Mouse (Mus musculus): ENCODE data around the gene Notum. TPM values are rescaled to one million over a fixed set of nuclear protein-coding genes. Genes with fewer than 3 reads are reported as not detected.

The Notum gene
- total RNA-seq, 2 experiments from 2014 or later = 4.0 to 7.2 TPM

GRCm38 (mm10) chr11:120672687-120673593 is 12.0 kb upstream of the Notum start, which contains the start of gene Aspscr1:
Gene Aspscr1 (plus strand): TSS chr11:120672973.
- TF ChIP-seq CTCF (IDR thresholded peaks at IDR 0.05) = no peak; the same call in 1 of the 2 replicates
- DNase-seq (ENCODE audit: extremely low spot score in 1 of 2, low spot score in 2 of 2) = peak; percentile 92 to 94
- Histone ChIP-seq H3K4me3 (peak within 1 kb of the TSS; percentile 90), H3K27ac (peak within 1 kb of the TSS; percentile 84)
- intact Hi-C loops (cut with DNase I) = no loop called here

- TF ChIP-seq CTCF (IDR thresholded peaks at IDR 0.05) = no peak
Measured at GRCm38 (mm10) chr11:120666617-120667016, 5.6 kb upstream of the Notum start.

GRCm38 (mm10) chr11:120665406-120665805 is 4.4 kb upstream of the Notum start:
- DNase-seq (ENCODE audit: extremely low spot score in 1 of 2, low spot score in 2 of 2) = no peak
- TF ChIP-seq CTCF (IDR thresholded peaks at IDR 0.05) = no peak
- Histone ChIP-seq H3K4me3 (no peak overlapping the region), H3K27ac (no peak overlapping the region)
- intact Hi-C loops (cut with DNase I) = no loop called here

More at GRCm38 (mm10) chr11:120666617-120667016, 5.6 kb upstream of the Notum start:
- intact Hi-C loops (cut with DNase I) = no loop called here
- no peak for DNase-seq (ENCODE audit: extremely low spot score in 1 of 2, low spot score in 2 of 2)
- H3K27ac ChIP-seq = no peak overlapping the region
- H3K4me3 ChIP-seq = no peak overlapping the region

GRCm38 (mm10) chr11:120663714-120664113 is 2.7 kb upstream of the Notum start:
- DNase-seq (ENCODE audit: extremely low spot score in 1 of 2, low spot score in 2 of 2) = no peak
- TF ChIP-seq CTCF (IDR thresholded peaks at IDR 0.05) = no peak
- intact Hi-C loops (cut with DNase I) = no loop called here
- H3K4me3 ChIP-seq = no peak overlapping the region
- no peak overlapping the region for H3K27ac ChIP-seq

- intact Hi-C loops (cut with DNase I) = no loop called here
Measured at GRCm38 (mm10) chr11:120662759-120663158, 1.8 kb upstream of the Notum start.

GRCm38 (mm10) chr11:120660301-120661075 is 487 bp downstream of the Notum start:
- peak; percentile 49 for TF ChIP-seq CTCF (IDR thresholded peaks at IDR 0.05)
- Histone ChIP-seq H3K4me3 (peak overlapping the region; percentile 46), H3K27ac (peak overlapping the region; percentile 2)
- intact Hi-C loops (cut with DNase I) = no loop called here
- DNase-seq (ENCODE audit: extremely low spot score in 1 of 2, low spot score in 2 of 2) = no peak

More at GRCm38 (mm10) chr11:120662759-120663158, 1.8 kb upstream of the Notum start:
- TF ChIP-seq CTCF (IDR thresholded peaks at IDR 0.05) = no peak
- no peak overlapping the region for H3K4me3 ChIP-seq
- no peak overlapping the region for H3K27ac ChIP-seq
- DNase-seq (ENCODE audit: extremely low spot score in 1 of 2, low spot score in 2 of 2) = no peak

GRCm38 (mm10) chr11:120659509-120660300 is 1.3 kb downstream of the Notum start:
- H3K4me3 ChIP-seq = peak overlapping the region; percentile 46
- H3K27ac ChIP-seq = peak overlapping the region; percentile 2
- DNase-seq (ENCODE audit: extremely low spot score in 1 of 2, low spot score in 2 of 2) = no peak
- intact Hi-C loops (cut with DNase I) = loop anchor here (1.0 to 10.0 kb wide), 2 partner anchors 53 to 115 kb away; no protein-coding TSS in a partner anchor
- TF ChIP-seq CTCF (IDR thresholded peaks at IDR 0.05) = no peak

GRCm38 (mm10) chr11:120658876-120659410 is 2.0 kb downstream of the Notum start:
- Histone ChIP-seq H3K4me3 (peak overlapping the region; percentile 46), H3K27ac (no peak overlapping the region)
- DNase-seq (ENCODE audit: extremely low spot score in 1 of 2, low spot score in 2 of 2) = peak; percentile 68 to 72
- intact Hi-C loops (cut with DNase I) = loop anchor here (1.0 to 10.0 kb wide), 2 partner anchors 53 to 116 kb away; no protein-coding TSS in a partner anchor
- TF ChIP-seq CTCF (IDR thresholded peaks at IDR 0.05) = peak; percentile 81

- H3K4me3 ChIP-seq = no peak overlapping the region
- H3K27ac ChIP-seq = no peak overlapping the region
- TF ChIP-seq CTCF (IDR thresholded peaks at IDR 0.05) = no peak
- DNase-seq (ENCODE audit: extremely low spot score in 1 of 2, low spot score in 2 of 2) = no peak
- intact Hi-C loops (cut with DNase I) = loop anchor here (10.0 kb wide), 1 partner anchor 118 kb away; no protein-coding TSS in a partner anchor
Measured at GRCm38 (mm10) chr11:120657301-120657700, 3.7 kb downstream of the Notum start.

GRCm38 (mm10) chr11:120654741-120655140 is 6.2 kb downstream of the Notum start:
- Histone ChIP-seq H3K27ac (no peak overlapping the region), H3K4me3 (no peak overlapping the region)
- intact Hi-C loops (cut with DNase I) = loop anchor here (10.0 kb wide), 1 partner anchor 120 kb away; no protein-coding TSS in a partner anchor
- DNase-seq (ENCODE audit: extremely low spot score in 1 of 2, low spot score in 2 of 2) = no peak
- no peak for TF ChIP-seq CTCF (IDR thresholded peaks at IDR 0.05)

- Histone ChIP-seq H3K27ac (no peak overlapping the region), H3K4me3 (no peak overlapping the region)
- DNase-seq (ENCODE audit: extremely low spot score in 1 of 2, low spot score in 2 of 2) = no peak
- peak; percentile 31 for TF ChIP-seq CTCF (IDR thresholded peaks at IDR 0.05)
- intact Hi-C loops (cut with DNase I) = loop anchor here (10.0 kb wide), 1 partner anchor 123 kb away; no protein-coding TSS in a partner anchor
Measured at GRCm38 (mm10) chr11:120651872-120652271, 9.1 kb downstream of the Notum start.

Data from left cerebral cortex, adult 2 months (tissue).